Mouse (Mus musculus) spleen, adult 2 months (tissue): ENCODE results near the gene Aspscr1.

Experiments
- CTCF ChIP-seq: fragments of 200-500 bp; IDR thresholded peaks from 2 replicates; pipeline ENCODE4 v1.5.1; 2011; ENCODE audit warnings: mild to moderate bottlenecking, inconsistent platforms; ENCODE audit not compliant: insufficient read depth, insufficient read length, insufficient replicate concordance; ENCODE audit errors: extremely low read depth
- POLR2A ChIP-seq: fragments of 200-500 bp; IDR thresholded peaks from 2 replicates; pipeline ENCODE4 v1.6.1; 2011; ENCODE audit warnings: low read depth, low read length, inconsistent platforms

- TF ChIP-seq POLR2A (no peak), CTCF (no peak)
Observed at GRCm38 (mm10) chr11:120682683-120683082, 9.9 kb downstream of the Aspscr1 start.
